Mouse (Mus musculus) thymus, adult 2 months (tissue): ENCODE results near the gene Dnah14. TPM values are rescaled to one million over a fixed set of nuclear protein-coding genes. Genes with fewer than 3 reads are reported as not detected.

Experiments used
- DNase-seq: peaks from one replicate; pipeline ENCODE4 v3.0.0; 2021
- H3K27ac ChIP-seq: fragments of 200-500 bp; 2 replicates; pipeline ENCODE4 v1.5.1; 2012; ENCODE audit warnings: low read length, control low read depth; ENCODE audit not compliant: control insufficient read depth, insufficient read depth
- H3K27me3 ChIP-seq: fragments of 200-500 bp; 2 replicates; pipeline ENCODE4 v1.6.1; 2012; ENCODE audit warnings: mild to moderate bottlenecking, low read length, moderate library complexity, mixed read lengths; ENCODE audit not compliant: control insufficient read depth, insufficient read depth
- H3K36me3 ChIP-seq: fragments of 200-500 bp; 2 replicates; pipeline ENCODE4 v1.6.1; 2012; ENCODE audit warnings: mild to moderate bottlenecking, low read length, moderate library complexity; ENCODE audit not compliant: control insufficient read depth, insufficient read depth
- H3K4me1 ChIP-seq: fragments of 200-500 bp; replicated peaks from 2 replicates; pipeline ENCODE4 v1.6.1; 2012; ENCODE audit warnings: low read length; ENCODE audit not compliant: control insufficient read depth, insufficient read depth
- H3K4me3 ChIP-seq: fragments of 200-500 bp; 2 replicates; pipeline ENCODE4 v1.5.1; 2012; ENCODE audit warnings: mild to moderate bottlenecking, low read length, control low read depth, moderate library complexity; ENCODE audit not compliant: control insufficient read depth, insufficient read depth
- CTCF ChIP-seq: fragments of 200-500 bp; IDR thresholded peaks from 2 replicates; pipeline ENCODE4 v1.5.1; 2012; ENCODE audit warnings: mild to moderate bottlenecking, control low read depth, low read length, moderate library complexity, borderline replicate concordance; ENCODE audit not compliant: control insufficient read depth, poor library complexity, insufficient read depth; ENCODE audit errors: extremely low read depth
- POLR2A ChIP-seq: fragments of 200-500 bp; IDR thresholded peaks from 2 replicates; pipeline ENCODE4 v1.6.1; 2012; ENCODE audit warnings: mild to moderate bottlenecking, low read length, control low read depth, moderate library complexity; ENCODE audit not compliant: control insufficient read depth, poor library complexity, insufficient read depth; ENCODE audit errors: extremely low read depth
- WGBS: fragments of 180-500 bp; shearing (Covaris S2); methylation state at CpG from one replicate; pipeline ENCODE4 v1.1.7; 2018; 5-methylcytosine and 5-hydroxymethylcytosine counted together
- polyA plus RNA-seq: library from polyadenylated mRNA; depleted of rRNA; stranded (reverse); fragments of >200 nt; gene quantifications from 2 replicates; pipeline ENCODE4 v1.2.3, GENCODE M21; 2012

Dnah14 gene
- polyA plus RNA-seq, 1 experiment, result 0.09 TPM

- no peaks in the 10 kb centered on the region for H3K36me3 ChIP-seq
- H3K4me3 ChIP-seq, result no peak overlapping the region
These were observed 80.1 kb downstream of the Dnah14 start for GRCm38 (mm10) chr1:181656421-181656820.

DNA sequence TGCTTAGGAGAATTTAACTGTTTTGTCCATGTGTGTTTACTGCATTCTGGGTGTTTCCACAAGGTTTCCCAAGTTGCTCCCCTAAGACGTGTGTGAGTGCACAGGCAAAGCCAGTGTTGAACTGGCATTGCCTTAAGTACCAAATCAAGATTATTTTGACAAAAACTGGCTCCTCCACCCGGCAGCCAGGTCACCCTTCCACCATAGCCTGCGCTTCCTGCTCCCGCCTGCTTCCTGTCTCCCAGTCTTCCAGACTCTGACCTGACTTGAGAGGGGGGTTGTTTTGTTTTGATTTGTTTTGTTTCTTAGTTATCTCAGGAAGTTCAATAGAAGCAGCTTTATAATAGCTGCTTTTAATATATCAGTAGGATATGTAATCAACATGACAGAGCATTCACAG is 90.4 kb downstream of the Dnah14 start:
- no peak overlapping the region for H3K4me3 ChIP-seq
- H3K36me3 ChIP-seq, result no peaks in the 10 kb centered on the region
- H3K4me1 ChIP-seq, result no peaks in the 10 kb centered on the region
- TF ChIP-seq CTCF (no peak), POLR2A (no peak)
- no peak for DNase-seq
- no peaks in the 10 kb centered on the region for H3K27me3 ChIP-seq
- H3K27ac ChIP-seq, result no peak overlapping the region
- 70% methylated on average over 4 of the region's 4 CpGs for WGBS

More at GRCm38 (mm10) chr1:181656421-181656820, 80.1 kb downstream of the Dnah14 start:
- no peak for DNase-seq
- 93% methylated on average over 5 of the region's 5 CpGs for WGBS
- H3K4me1 ChIP-seq, result no peaks in the 10 kb centered on the region
- no peak for TF ChIP-seq CTCF
- no peak for TF ChIP-seq POLR2A
- no peaks in the 10 kb centered on the region for H3K27me3 ChIP-seq
- no peak overlapping the region for H3K27ac ChIP-seq

DNA sequence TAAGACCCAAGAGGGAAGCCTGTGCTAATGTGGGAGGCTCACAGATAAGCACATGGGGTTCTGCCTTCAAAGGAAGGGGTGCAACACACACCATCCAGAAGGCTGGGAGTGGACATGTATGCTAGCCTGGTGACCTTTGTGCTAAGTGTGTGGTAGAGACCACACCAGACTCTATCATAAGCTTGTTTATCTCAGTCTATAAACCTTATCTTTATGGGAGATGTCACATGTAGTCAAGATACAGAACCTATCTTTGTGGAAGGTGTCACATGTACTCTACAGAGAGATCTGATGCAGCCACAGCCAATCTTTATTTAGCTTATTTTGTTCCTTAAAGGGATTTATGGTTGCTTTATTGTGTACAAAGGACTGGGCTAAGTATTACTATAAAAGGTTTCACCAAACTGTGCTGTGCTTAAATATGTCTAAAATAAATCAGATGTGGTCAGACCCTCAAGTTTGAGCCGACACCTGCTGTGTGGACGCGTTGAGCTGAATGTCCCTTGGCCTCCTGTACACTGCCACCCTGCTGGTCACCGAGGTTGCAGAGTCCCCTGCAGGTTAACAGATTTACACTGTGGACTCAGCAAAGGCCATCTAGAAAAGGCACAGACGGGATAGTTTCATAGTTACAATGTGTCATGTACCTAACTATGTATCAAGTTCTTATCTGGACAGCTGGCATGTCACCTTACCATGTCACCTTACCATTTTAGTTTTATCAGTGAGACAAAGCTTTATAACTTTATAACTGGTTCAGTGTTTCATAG is 118.6 kb downstream of the Dnah14 start:
- TF ChIP-seq POLR2A (no peak), CTCF (no peak)

DNA sequence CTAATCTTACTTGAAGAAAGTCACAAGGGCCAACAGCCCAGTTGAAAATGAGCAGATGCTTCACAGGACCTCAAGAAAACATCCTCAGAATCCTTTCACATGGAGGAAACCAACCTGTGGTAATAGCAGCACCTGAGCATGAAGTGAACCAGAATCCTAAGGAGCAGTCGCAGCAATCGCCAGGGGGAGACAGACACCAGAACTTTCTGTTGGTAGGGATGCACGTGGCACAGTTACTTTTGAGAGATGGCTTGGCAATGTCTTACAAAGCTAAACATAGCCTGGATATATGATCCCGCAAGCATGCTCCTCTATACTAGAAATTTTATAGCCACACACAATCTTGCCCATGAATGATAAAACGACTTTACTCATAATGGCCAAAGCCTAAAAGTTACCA is 152.3 kb downstream of the Dnah14 start:
- peak; percentile 39 for DNase-seq
- Histone ChIP-seq H3K4me1 (no peaks in the 10 kb centered on the region), H3K27ac (no peak overlapping the region), H3K4me3 (no peak overlapping the region), H3K27me3 (no peaks in the 10 kb centered on the region), H3K36me3 (no peaks in the 10 kb centered on the region)
- WGBS, result 51% methylated on average over 5 of the region's 5 CpGs
- TF ChIP-seq POLR2A (no peak), CTCF (no peak)

More for the DNA sequence above, 118.6 kb downstream of the Dnah14 start:
- H3K27me3 ChIP-seq, result no peaks in the 10 kb centered on the region
- no peak overlapping the region for H3K4me3 ChIP-seq
- no peak overlapping the region for H3K27ac ChIP-seq
- H3K4me1 ChIP-seq, result no peaks in the 10 kb centered on the region
- 87% methylated on average over 5 of the region's 5 CpGs for WGBS
- no peak for DNase-seq
- H3K36me3 ChIP-seq, result no peaks in the 10 kb centered on the region

GRCm38 (mm10) chr1:181733517-181733916 is 157.2 kb downstream of the Dnah14 start:
- no peak overlapping the region for H3K27ac ChIP-seq
- WGBS, result 82% methylated on average over 5 of the region's 5 CpGs
- no peak for DNase-seq

DNA sequence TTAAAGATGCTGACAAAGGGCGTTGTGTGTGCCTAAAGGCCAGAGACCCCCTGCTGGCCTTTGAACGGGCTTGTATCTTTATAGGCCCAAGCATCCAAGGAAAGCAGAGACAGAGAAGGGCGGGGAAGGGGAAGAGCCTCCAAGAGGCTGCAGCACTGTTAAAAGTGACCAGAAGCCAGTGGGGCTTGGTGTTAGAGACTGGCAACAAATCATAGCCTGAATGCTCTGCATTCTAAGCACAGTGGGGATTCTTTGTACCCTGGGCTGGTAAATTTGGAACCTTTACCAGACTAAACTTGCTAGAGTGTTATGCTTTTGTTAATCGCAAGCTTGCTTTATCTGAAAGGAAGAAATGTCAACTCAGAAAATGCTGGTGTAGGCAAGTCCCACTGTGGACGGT is 163.9 kb downstream of the Dnah14 start:
- 88% methylated on average over 5 of the region's 5 CpGs for WGBS
- Histone ChIP-seq H3K27me3 (no peaks in the 10 kb centered on the region), H3K27ac (no peak overlapping the region), H3K4me1 (no peaks in the 10 kb centered on the region), H3K36me3 (no peaks in the 10 kb centered on the region), H3K4me3 (no peak overlapping the region)
- TF ChIP-seq POLR2A (no peak), CTCF (no peak)
- no peak for DNase-seq

More at GRCm38 (mm10) chr1:181733517-181733916, 157.2 kb downstream of the Dnah14 start:
- TF ChIP-seq CTCF, result no peak
- TF ChIP-seq POLR2A, result no peak
- Histone ChIP-seq H3K36me3 (no peaks in the 10 kb centered on the region), H3K4me1 (no peaks in the 10 kb centered on the region), H3K4me3 (no peak overlapping the region), H3K27me3 (no peaks in the 10 kb centered on the region)

GRCm38 (mm10) chr1:181742251-181742885 is 166.0 kb downstream of the Dnah14 start:
- Histone ChIP-seq H3K27me3 (no peaks in the 10 kb centered on the region), H3K4me3 (no peak overlapping the region), H3K27ac (no peak overlapping the region), H3K36me3 (no peaks in the 10 kb centered on the region), H3K4me1 (no peaks in the 10 kb centered on the region)
- no peak for DNase-seq
- TF ChIP-seq POLR2A (no peak), CTCF (no peak)
- 69% methylated on average over 4 of the region's 4 CpGs for WGBS
